ENCODE assay signal across 19 mouse cellular contexts in the genomic region with DNA sequence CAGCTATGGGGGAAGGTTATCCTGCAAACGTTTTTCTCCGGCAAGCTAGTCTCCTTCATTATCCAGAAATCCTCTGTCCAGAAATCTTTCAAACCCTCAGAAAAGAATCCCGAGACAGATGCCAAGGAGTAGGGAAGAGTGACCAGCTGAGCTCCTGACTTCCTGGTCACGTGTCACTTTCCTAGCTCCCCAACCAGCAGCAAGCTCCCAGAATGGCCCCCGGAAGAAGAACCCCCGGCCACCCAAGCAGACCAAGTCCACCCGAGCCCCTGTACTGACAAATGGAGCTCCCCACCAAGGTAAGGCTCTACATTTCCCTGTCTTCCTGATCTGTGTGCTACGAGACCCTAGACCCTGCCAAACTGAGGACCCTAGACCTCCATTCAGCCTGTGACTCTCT. TPM values are rescaled to one million over a fixed set of nuclear protein-coding genes. Genes with fewer than 3 reads are reported as not detected.
DNase-seq lines count a peak whose midpoint lies in the region; ATAC-seq and TF ChIP-seq lines count a peak whose summit lies in the region.
"Had no signal": no experiment of that assay in that cellular context is flagged by ENCODE, and none has a peak within 500 bp of the region (broad histone marks: within the 10 kb centered on the region; RNA-seq: fewer than 3 reads in every experiment).

No protein-coding gene starts in this region.

- H3K4me3 ChIP-seq in forebrain, embryonic 10.5 days = no peak overlapping the region
- H3K4me3 ChIP-seq in forebrain, embryonic 13.5 days = no peak overlapping the region
- H3K4me3 ChIP-seq in kidney, embryonic 14.5 days (ENCODE audit: low read length) = no peak overlapping the region
- H3K4me3 ChIP-seq in limb, embryonic 12.5 days (replicated peaks) = no peak overlapping the region
- peak overlapping the region; percentile 41 for H3K4me3 ChIP-seq in small intestine, adult 2 months (ENCODE audit: low read depth, low read length)
- H3K4me3 ChIP-seq in midbrain, embryonic 15.5 days = no peak overlapping the region
- H3K4me3 ChIP-seq: embryonic facial prominence, embryonic 12.5 days; hindbrain, embryonic 12.5 days; liver, embryonic 15.5 days; myocyte had no signal

- no peak for TF ChIP-seq POLR2A in small intestine, adult 2 months (IDR thresholded peaks at IDR 0.05; ENCODE audit: low read depth, low read length)

- DNase-seq in forebrain, embryonic 10.5 days (ENCODE audit: extremely low spot score, low spot score) = no peak
- DNase-seq in kidney, postnatal 14 days = peak; percentile 33
- no peak for DNase-seq in liver
- DNase-seq: adrenal gland, postnatal 14 days; cerebellum, postnatal 25 days; kidney, adult 9 months; layer of hippocampus, adult 9-11 months; thymus, postnatal 25 days had no signal

- no peak for TF ChIP-seq CTCF in small intestine, adult 2 months (IDR thresholded peaks at IDR 0.05; ENCODE audit: extremely low read depth, insufficient read length, insufficient replicate concordance, low read depth, low read length)

- H3K4me1 ChIP-seq in forebrain, embryonic 10.5 days = peaks cover 50% of the 10 kb centered on the region
- peaks cover 38% of the 10 kb centered on the region for H3K4me1 ChIP-seq in forebrain, embryonic 13.5 days
- peaks cover 45% of the 10 kb centered on the region for H3K4me1 ChIP-seq in kidney, embryonic 14.5 days (ENCODE audit: control insufficient read depth, insufficient read depth, low read length)
- peaks cover 51% of the 10 kb centered on the region for H3K4me1 ChIP-seq in limb, embryonic 12.5 days (replicated peaks)
- H3K4me1 ChIP-seq in small intestine, adult 2 months (ENCODE audit: control insufficient read depth, insufficient read depth, insufficient read length, low read length) = no peaks in the 10 kb centered on the region; the same call in none of the 2 replicates
- peaks cover 38% of the 10 kb centered on the region for H3K4me1 ChIP-seq in midbrain, embryonic 15.5 days

- H3K27ac ChIP-seq in forebrain, embryonic 10.5 days = peak overlapping the region; percentile 92
- H3K27ac ChIP-seq in forebrain, embryonic 13.5 days = no peak overlapping the region
- no peak overlapping the region for H3K27ac ChIP-seq in kidney, embryonic 14.5 days (ENCODE audit: low read depth, low read length)
- peak overlapping the region; percentile 96 for H3K27ac ChIP-seq in limb, embryonic 12.5 days
- H3K27ac ChIP-seq in small intestine, adult 2 months (ENCODE audit: insufficient read depth, low read depth, low read length) = 0 out of 2 replicates have a peak overlapping the region, but pooled peaks have one; percentile 49
- H3K27ac ChIP-seq in midbrain, embryonic 15.5 days = no peak overlapping the region
- H3K27ac ChIP-seq: embryonic facial prominence, embryonic 12.5 days; hindbrain, embryonic 12.5 days; liver, embryonic 15.5 days had no signal

- H3K9ac ChIP-seq in forebrain, embryonic 13.5 days = no peak overlapping the region
- H3K9ac ChIP-seq in kidney, embryonic 14.5 days (ENCODE audit: low read depth, low read length) = no peak overlapping the region
- no peak overlapping the region for H3K9ac ChIP-seq in limb, embryonic 12.5 days (replicated peaks)
- no peak overlapping the region for H3K9ac ChIP-seq in midbrain, embryonic 15.5 days
- H3K9ac ChIP-seq: embryonic facial prominence, embryonic 12.5 days; hindbrain, embryonic 12.5 days; liver, embryonic 15.5 days had no signal

- no peaks in the 10 kb centered on the region for H3K36me3 ChIP-seq in forebrain, embryonic 10.5 days (replicated peaks)
- no peaks in the 10 kb centered on the region for H3K36me3 ChIP-seq in forebrain, embryonic 13.5 days (ENCODE audit: poor library complexity, severe bottlenecking)
- no peaks in the 10 kb centered on the region for H3K36me3 ChIP-seq in kidney, embryonic 14.5 days (ENCODE audit: control insufficient read depth, insufficient read depth, low read length)
- H3K36me3 ChIP-seq in limb, embryonic 12.5 days = no peaks in the 10 kb centered on the region
- H3K36me3 ChIP-seq in small intestine, adult 2 months (ENCODE audit: control insufficient read depth, insufficient read depth, low read length) = no peaks in the 10 kb centered on the region
- no peaks in the 10 kb centered on the region for H3K36me3 ChIP-seq in midbrain, embryonic 15.5 days (replicated peaks)
- H3K36me3 ChIP-seq: embryonic facial prominence, embryonic 12.5 days; hindbrain, embryonic 12.5 days; liver, embryonic 15.5 days had no signal

- H3K27me3 ChIP-seq in forebrain, embryonic 10.5 days (ENCODE audit: poor library complexity, severe bottlenecking) = no peaks in the 10 kb centered on the region
- no peaks in the 10 kb centered on the region for H3K27me3 ChIP-seq in forebrain, embryonic 13.5 days
- no peaks in the 10 kb centered on the region for H3K27me3 ChIP-seq in kidney, embryonic 14.5 days (ENCODE audit: control insufficient read depth, insufficient read depth, low read length)
- H3K27me3 ChIP-seq in limb, embryonic 12.5 days = no peaks in the 10 kb centered on the region
- H3K27me3 ChIP-seq in small intestine, adult 2 months (ENCODE audit: control insufficient read depth, insufficient read depth, low read length) = peaks cover 12% of the 10 kb centered on the region; the same call in 1 of the 2 replicates
- H3K27me3 ChIP-seq in midbrain, embryonic 15.5 days (replicated peaks) = no peaks in the 10 kb centered on the region
- H3K27me3 ChIP-seq: embryonic facial prominence, embryonic 12.5 days; hindbrain, embryonic 12.5 days had no signal

- no peak overlapping the region for H3K4me2 ChIP-seq in forebrain, embryonic 13.5 days
- H3K4me2 ChIP-seq in kidney, embryonic 14.5 days (replicated peaks; ENCODE audit: low read depth, low read length) = no peak overlapping the region
- H3K4me2 ChIP-seq in limb, embryonic 12.5 days = peak overlapping the region; percentile 72; the same call in 1 of the 2 replicates
- H3K4me2 ChIP-seq in midbrain, embryonic 15.5 days = no peak overlapping the region
- H3K4me2 ChIP-seq: embryonic facial prominence, embryonic 12.5 days; hindbrain, embryonic 12.5 days; liver, embryonic 15.5 days had no signal

- no peak for ATAC-seq in forebrain, embryonic 13.5 days
- no peak for ATAC-seq in kidney, embryonic 14.5 days (ENCODE audit: low FRiP score, low TSS enrichment)
- ATAC-seq in limb, embryonic 12.5 days (ENCODE audit: insufficient number of reproducible peaks, insufficient read depth, low FRiP score, low TSS enrichment, low read depth) = no peak
- no peak for ATAC-seq in midbrain, embryonic 15.5 days (replicated peaks)

- 68% methylated on average over 8 of the region's 8 CpGs for WGBS in forebrain, embryonic 10.5 days
- 62% methylated on average over 8 of the region's 8 CpGs for WGBS in forebrain, embryonic 13.5 days
- 55% methylated on average over 8 of the region's 8 CpGs for WGBS in kidney, embryonic 14.5 days
- WGBS in limb, embryonic 12.5 days = 61% methylated on average over 8 of the region's 8 CpGs
- 49% methylated on average over 8 of the region's 8 CpGs for WGBS in small intestine, adult 2 months
- WGBS in midbrain, embryonic 15.5 days = 61% methylated on average over 8 of the region's 8 CpGs

- H3K9me3 ChIP-seq in forebrain, embryonic 10.5 days = 0 out of 2 replicates have a peak, but pooled peaks cover 4% of the 10 kb centered on the region
- no peaks in the 10 kb centered on the region for H3K9me3 ChIP-seq in forebrain, embryonic 13.5 days (replicated peaks)
- H3K9me3 ChIP-seq in kidney, embryonic 14.5 days (ENCODE audit: control insufficient read depth, low read length) = no peaks in the 10 kb centered on the region
- no peaks in the 10 kb centered on the region for H3K9me3 ChIP-seq in limb, embryonic 12.5 days
- no peaks in the 10 kb centered on the region for H3K9me3 ChIP-seq in midbrain, embryonic 15.5 days
- H3K9me3 ChIP-seq: embryonic facial prominence, embryonic 12.5 days; hindbrain, embryonic 12.5 days; liver, embryonic 15.5 days had no signal

RNA-seq across cellular contexts. Expression of a gene that starts 2.1 kb away (rescaled TPM):
- 1.2 and 1.3 TPM in 2 replicates for polyA plus RNA-seq in forebrain, embryonic 10.5 days (2016; fragmentation: Nextera tagmentation; extraction: Ambion mirVana)
- polyA plus RNA-seq in forebrain, embryonic 13.5 days (2015; fragmentation: Nextera tagmentation; extraction: Ambion mirVana) = 0.23 and 0.30 TPM in 2 replicates
- 1.1 and 2.5 TPM in 2 replicates for polyA plus RNA-seq in kidney, embryonic 14.5 days (2014; fragmentation: Nextera tagmentation; extraction: Ambion mirVana)
- polyA plus RNA-seq in limb, embryonic 12.5 days (2016; fragmentation: Nextera tagmentation; extraction: Ambion mirVana) = 2.5 and 3.1 TPM in 2 replicates
- polyA plus RNA-seq in small intestine, adult 2 months (2012; rRNA removed) = 3.3 and 4.5 TPM in 2 replicates
- 1.0 and 1.4 TPM in 2 replicates for polyA plus RNA-seq in midbrain, embryonic 15.5 days (2015; fragmentation: Nextera tagmentation; extraction: Ambion mirVana)

RNA-seq across cellular contexts. Expression of a gene that starts 5.9 kb away (rescaled TPM):
- polyA plus RNA-seq in forebrain, embryonic 10.5 days (2016; fragmentation: Nextera tagmentation; extraction: Ambion mirVana) = 8.1 and 8.3 TPM in 2 replicates
- 21.2 and 24.9 TPM in 2 replicates for polyA plus RNA-seq in forebrain, embryonic 13.5 days (2015; fragmentation: Nextera tagmentation; extraction: Ambion mirVana)
- polyA plus RNA-seq in kidney, embryonic 14.5 days (2014; fragmentation: Nextera tagmentation; extraction: Ambion mirVana) = 3.1 and 3.6 TPM in 2 replicates
- 3.1 and 4.4 TPM in 2 replicates for polyA plus RNA-seq in limb, embryonic 12.5 days (2016; fragmentation: Nextera tagmentation; extraction: Ambion mirVana)
- 4.3 and 6.2 TPM in 2 replicates for polyA plus RNA-seq in small intestine, adult 2 months (2012; rRNA removed)
- polyA plus RNA-seq in midbrain, embryonic 15.5 days (2015; fragmentation: Nextera tagmentation; extraction: Ambion mirVana) = 46.3 and 47.7 TPM in 2 replicates

RNA-seq across cellular contexts. Expression of a gene that starts 12.7 kb away (rescaled TPM):
- 4.1 and 4.2 TPM in 2 replicates for polyA plus RNA-seq in forebrain, embryonic 10.5 days (2016; fragmentation: Nextera tagmentation; extraction: Ambion mirVana)
- 4.3 and 4.5 TPM in 2 replicates for polyA plus RNA-seq in forebrain, embryonic 13.5 days (2015; fragmentation: Nextera tagmentation; extraction: Ambion mirVana)
- 4.5 and 5.2 TPM in 2 replicates for polyA plus RNA-seq in kidney, embryonic 14.5 days (2014; fragmentation: Nextera tagmentation; extraction: Ambion mirVana)
- 3.6 and 4.2 TPM in 2 replicates for polyA plus RNA-seq in limb, embryonic 12.5 days (2016; fragmentation: Nextera tagmentation; extraction: Ambion mirVana)
- polyA plus RNA-seq in small intestine, adult 2 months (2012; rRNA removed) = 15.7 and 41.4 TPM in 2 replicates
- 4.5 and 4.6 TPM in 2 replicates for polyA plus RNA-seq in midbrain, embryonic 15.5 days (2015; fragmentation: Nextera tagmentation; extraction: Ambion mirVana)

RNA-seq across cellular contexts. Expression of a gene that starts 21.4 kb away (rescaled TPM):
- 0.12 and 0.22 TPM in 2 replicates for polyA plus RNA-seq in forebrain, embryonic 10.5 days (2016; fragmentation: Nextera tagmentation; extraction: Ambion mirVana)
- 0.26 and 0.45 TPM in 2 replicates for polyA plus RNA-seq in forebrain, embryonic 13.5 days (2015; fragmentation: Nextera tagmentation; extraction: Ambion mirVana)
- 0.22 TPM in 1 of 2 replicates, not detected in the other for polyA plus RNA-seq in kidney, embryonic 14.5 days (2014; fragmentation: Nextera tagmentation; extraction: Ambion mirVana)
- polyA plus RNA-seq in limb, embryonic 12.5 days (2016; fragmentation: Nextera tagmentation; extraction: Ambion mirVana) = not detected in 2 replicates
- not detected in 2 replicates for polyA plus RNA-seq in small intestine, adult 2 months (2012; rRNA removed)
- 0.40 and 0.65 TPM in 2 replicates for polyA plus RNA-seq in midbrain, embryonic 15.5 days (2015; fragmentation: Nextera tagmentation; extraction: Ambion mirVana)
- polyA plus RNA-seq: embryonic facial prominence, embryonic 12.5 days; gonadal fat pad, adult 2 months; hindbrain, embryonic 12.5 days; liver, embryonic 15.5 days; myocyte; stomach, embryonic 14.5 days had no signal

RNA-seq across cellular contexts. Expression of a gene that starts 36.5 kb away (rescaled TPM):
- 0.11 TPM in 1 of 2 replicates, not detected in the other for polyA plus RNA-seq in forebrain, embryonic 10.5 days (2016; fragmentation: Nextera tagmentation; extraction: Ambion mirVana)
- polyA plus RNA-seq in forebrain, embryonic 13.5 days (2015; fragmentation: Nextera tagmentation; extraction: Ambion mirVana) = not detected in 2 replicates
- polyA plus RNA-seq in kidney, embryonic 14.5 days (2014; fragmentation: Nextera tagmentation; extraction: Ambion mirVana) = 0.43 TPM in 1 of 2 replicates, not detected in the other
- polyA plus RNA-seq in limb, embryonic 12.5 days (2016; fragmentation: Nextera tagmentation; extraction: Ambion mirVana) = 0.29 and 0.51 TPM in 2 replicates
- 0.06 and 0.11 TPM in 2 replicates for polyA plus RNA-seq in small intestine, adult 2 months (2012; rRNA removed)
- 0.29 TPM in 1 of 2 replicates, not detected in the other for polyA plus RNA-seq in midbrain, embryonic 15.5 days (2015; fragmentation: Nextera tagmentation; extraction: Ambion mirVana)
- polyA plus RNA-seq: hindbrain, embryonic 12.5 days; liver, embryonic 15.5 days had no signal

Comparison
In these comparisons a context has a peak if more than half of its experiments do, and no peak if none do; other contexts are left out.
1. H3K27ac ChIP-seq: peak in forebrain, embryonic 10.5 days (single experiment), limb, embryonic 12.5 days (single experiment) and small intestine, adult 2 months (single experiment); none in forebrain, embryonic 13.5 days (single experiment), kidney, embryonic 14.5 days (single experiment) and midbrain, embryonic 15.5 days (single experiment).